Mouse (Mus musculus): ENCODE data around the gene Lepr.

Lepr gene

GRCm38 (mm10) chr4:101860873-101861272 is 143.7 kb downstream of the Lepr start:
- H3K27me3 ChIP-seq (ENCODE audit: control insufficient read depth, insufficient read depth, low read length, poor library complexity, severe bottlenecking): no peaks in the 10 kb centered on the region
- DNase-seq (ENCODE audit: low read depth, low spot score): no peak
- no peaks in the 10 kb centered on the region for H3K36me3 ChIP-seq (ENCODE audit: control insufficient read depth, insufficient read depth, low read length, poor library complexity, severe bottlenecking)

- no peaks in the 10 kb centered on the region for H3K36me3 ChIP-seq (ENCODE audit: control insufficient read depth, insufficient read depth, low read length, poor library complexity, severe bottlenecking)
Observed at GRCm38 (mm10) chr4:101862289-101862688, 145.1 kb downstream of the Lepr start.

More at GRCm38 (mm10) chr4:101862289-101862688, 145.1 kb downstream of the Lepr start:
- no peaks in the 10 kb centered on the region for H3K27me3 ChIP-seq (ENCODE audit: control insufficient read depth, insufficient read depth, low read length, poor library complexity, severe bottlenecking)
- DNase-seq (ENCODE audit: low read depth, low spot score): no peak

Data from splenic B cell, adult 2 months (primary cell).